Mouse (Mus musculus) kidney, postnatal 0 days (tissue): ENCODE measurements at regions not wholly inside any gene's neighbourhood (a gene's known extent, or its start where the extent isn't known, plus 50 kb on each side); places are given as distances from the start of the nearest gene placed in this dataset. TPM values are rescaled to one million over a fixed set of nuclear protein-coding genes. Genes with fewer than 3 reads are reported as not detected.
A peak's percentile ranks its signal among the peaks of the same experiment; 100 is the strongest.

ENCODE experiments used
- ATAC-seq: fragments of 200-750 bp; cut with Nextera tagmentation; replicated peaks from 2 replicates; pipeline ENCODE4 v1.8.0; 2017; ENCODE audit warnings: low read depth, moderate number of reproducible peaks, moderate TSS enrichment, moderate library complexity; ENCODE audit not compliant: low FRiP score
- DNase-seq: peaks from one replicate; pipeline ENCODE4 v3.0.0-alpha.2; 2016; ENCODE audit warnings: low spot score
- H3K27ac ChIP-seq: fragments of 300-500 bp; sonication (generic); 2 replicates; pipeline ENCODE4 v1.5.1; 2014; ENCODE audit warnings: mild to moderate bottlenecking
- H3K27me3 ChIP-seq: fragments of 300-500 bp; sonication (generic); 2 replicates; pipeline ENCODE4 v1.6.1; 2014; ENCODE audit warnings: low read length, mixed read lengths; ENCODE audit not compliant: insufficient read depth
- H3K36me3 ChIP-seq: fragments of 300-500 bp; sonication (generic); 2 replicates; pipeline ENCODE4 v1.6.1; 2014; ENCODE audit warnings: low read length, mixed read lengths; ENCODE audit not compliant: insufficient read depth
- H3K4me1 ChIP-seq: fragments of 300-500 bp; sonication (generic); replicated peaks from 2 replicates; pipeline ENCODE4 v1.6.1; 2014; ENCODE audit warnings: antibody characterized with exemption, low read length, mixed read lengths; ENCODE audit not compliant: insufficient read depth
- H3K4me2 ChIP-seq: fragments of 300-500 bp; sonication (generic); 2 replicates; pipeline ENCODE4 v1.6.1; 2014; ENCODE audit warnings: mild to moderate bottlenecking, low read length, moderate library complexity, mixed read lengths
- H3K4me3 ChIP-seq: fragments of 300-500 bp; sonication (generic); replicated peaks from 2 replicates; pipeline ENCODE4 v1.5.1; 2014; ENCODE audit warnings: low read depth, low read length
- H3K9ac ChIP-seq: fragments of 300-500 bp; sonication (generic); 2 replicates; pipeline ENCODE4 v1.6.1; 2014; ENCODE audit warnings: low read depth, low read length
- H3K9me3 ChIP-seq: fragments of 300-500 bp; sonication (generic); replicated peaks from 2 replicates; pipeline ENCODE4 v1.6.1; 2016; ENCODE audit warnings: low read length, inconsistent platforms, mixed read lengths
- CTCF ChIP-seq: IDR thresholded peaks from 2 replicates; pipeline ENCODE4 v1.5.1; 2016; ENCODE audit warnings: antibody characterized with exemption, low read depth, mild to moderate bottlenecking, moderate library complexity
- WGBS: fragments of 180-500 bp; shearing (Covaris S2); extraction: QIAGEN DNeasy Blood & Tissue Kit; methylation state at CpG from one replicate; pipeline ENCODE4 v1.1.7; 2014; 5-methylcytosine and 5-hydroxymethylcytosine counted together
- microRNA-seq: library from miRNA; unstranded; fragments of <30 nt; microRNA quantifications from one replicate; pipeline ENCODE4, GENCODE M21; 2016

DNA sequence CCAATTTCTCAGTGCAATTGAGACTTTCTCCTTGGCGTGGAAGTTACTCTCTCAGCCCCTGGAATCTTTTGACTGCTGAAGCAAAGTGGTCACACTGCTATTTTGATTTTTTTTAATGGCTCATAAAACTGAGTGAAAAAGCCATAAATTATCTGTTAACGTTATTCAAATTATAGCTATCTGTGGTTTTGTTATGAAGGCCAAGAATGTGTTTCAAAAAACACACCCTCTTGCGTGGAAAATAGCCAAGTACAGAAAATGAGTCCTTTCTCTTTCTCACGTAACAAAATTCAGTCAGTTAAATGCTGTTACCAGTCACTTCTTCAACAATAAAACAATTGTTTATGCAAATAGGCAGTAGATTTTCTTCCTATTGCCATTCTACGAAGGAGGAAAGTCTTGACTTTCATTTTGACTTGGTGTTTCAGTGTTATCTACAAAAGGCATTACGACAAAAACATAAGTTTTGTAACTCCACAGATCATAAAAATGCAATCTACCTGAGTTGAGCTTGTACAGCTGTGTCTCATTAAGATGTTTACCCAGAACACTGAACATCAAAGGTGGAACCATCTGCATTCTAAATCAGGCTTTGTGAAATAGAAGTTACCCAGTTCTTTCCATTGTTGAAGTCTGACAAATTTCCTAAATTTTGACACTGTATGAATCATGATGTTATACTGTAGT, 299.3 kb downstream of the 1700008P02Rik start:
- ATAC-seq (no peak), DNase-seq (peak; percentile 62)
- no peak overlapping the region for H3K9ac ChIP-seq
- H3K27ac ChIP-seq = no peak overlapping the region
- H3K4me1 ChIP-seq = no peaks in the 10 kb centered on the region
- no peak for TF ChIP-seq CTCF
- WGBS = 25% methylated on average over 6 of the region's 6 CpGs
- H3K4me2 ChIP-seq = peak overlapping the region; percentile 28
- H3K4me3 ChIP-seq = no peak overlapping the region
- H3K36me3 ChIP-seq = no peaks in the 10 kb centered on the region
- no peaks in the 10 kb centered on the region for H3K27me3 ChIP-seq
- no peaks in the 10 kb centered on the region for H3K9me3 ChIP-seq

DNA sequence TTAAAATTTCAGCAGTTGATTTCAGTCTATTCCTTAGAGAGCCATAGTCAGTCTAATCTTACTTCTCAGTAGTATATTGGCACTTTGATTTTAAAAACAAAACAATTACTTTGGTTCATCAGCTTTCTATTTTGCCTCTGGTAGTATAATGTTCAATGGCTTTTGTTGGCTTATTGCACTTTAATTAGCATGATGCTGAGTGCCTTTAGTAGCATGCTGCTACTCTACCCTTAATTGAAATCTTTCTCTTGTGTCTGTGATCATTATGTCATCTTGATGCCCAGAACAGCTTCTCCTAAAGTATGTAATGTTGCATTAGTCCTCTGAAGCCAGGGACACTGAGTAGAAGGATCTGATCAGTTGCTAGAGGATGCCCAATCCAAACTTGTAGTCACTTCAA, 330.7 kb downstream of the 1700008P02Rik start:
- Histone ChIP-seq H3K9me3 (no peaks in the 10 kb centered on the region), H3K4me2 (no peak overlapping the region), H3K27ac (no peak overlapping the region), H3K4me3 (no peak overlapping the region), H3K4me1 (no peaks in the 10 kb centered on the region), H3K27me3 (no peaks in the 10 kb centered on the region), H3K36me3 (no peaks in the 10 kb centered on the region), H3K9ac (no peak overlapping the region)
- TF ChIP-seq CTCF = no peak
- ATAC-seq (no peak), DNase-seq (no peak)

DNA sequence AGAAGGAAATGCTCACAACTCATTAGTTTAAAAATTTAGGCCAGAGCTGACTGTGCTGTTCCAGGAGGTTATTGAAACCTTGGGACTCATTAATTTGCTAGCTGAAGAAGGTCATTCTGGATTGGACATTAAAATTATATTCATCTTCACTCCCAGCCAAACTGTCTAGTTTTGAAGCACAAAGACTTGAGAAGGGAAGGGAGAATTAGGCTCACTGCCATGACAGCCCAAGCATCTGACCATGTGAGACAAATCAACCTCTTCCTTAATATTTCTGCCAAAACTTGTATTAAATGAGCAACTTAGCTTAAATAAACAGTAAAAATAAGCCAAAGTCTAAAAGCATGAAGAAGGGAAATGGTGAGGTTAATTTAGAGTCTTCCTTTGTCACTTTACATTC, 339.6 kb downstream of the 1700008P02Rik start:
- Histone ChIP-seq H3K27me3 (no peaks in the 10 kb centered on the region), H3K4me1 (no peaks in the 10 kb centered on the region), H3K4me2 (no peak overlapping the region), H3K9me3 (no peaks in the 10 kb centered on the region), H3K36me3 (no peaks in the 10 kb centered on the region), H3K27ac (no peak overlapping the region), H3K9ac (no peak overlapping the region), H3K4me3 (no peak overlapping the region)
- no peak for TF ChIP-seq CTCF
- ATAC-seq = no peak
- DNase-seq = peak; percentile 9

Small RNA genes in the stretch of these regions (microRNA-seq; reads per million reads assigned to microRNA genes)
- gene Gm23147 = not detected
